Mouse (Mus musculus) forebrain, embryonic 15.5 days (tissue): ENCODE data around the gene Bbx. TPM values are rescaled to one million over a fixed set of nuclear protein-coding genes. Genes with fewer than 3 reads are reported as not detected.

Experiments used
- ATAC-seq: fragments of 200-750 bp; cut with Nextera tagmentation; replicated peaks from 2 replicates; pipeline ENCODE4 v1.8.0; 2017; ENCODE audit warnings: mild to moderate bottlenecking, moderate TSS enrichment, moderate library complexity
- H3K27ac ChIP-seq: fragments of 300-500 bp; sonication (generic); replicated peaks from 2 replicates; pipeline ENCODE4 v1.5.1; 2015; ENCODE audit warnings: mild to moderate bottlenecking, inconsistent platforms
- H3K27me3 ChIP-seq: fragments of 300-500 bp; sonication (generic); 2 replicates; pipeline ENCODE4 v1.6.1; 2015; ENCODE audit warnings: inconsistent platforms
- H3K36me3 ChIP-seq: fragments of 300-500 bp; sonication (generic); 2 replicates; pipeline ENCODE4 v1.6.1; 2015; ENCODE audit warnings: mild to moderate bottlenecking, inconsistent platforms
- H3K4me1 ChIP-seq: fragments of 300-500 bp; sonication (generic); 2 replicates; pipeline ENCODE4 v1.6.1; 2015; ENCODE audit warnings: inconsistent platforms
- H3K4me2 ChIP-seq: fragments of 300-500 bp; sonication (generic); replicated peaks from 2 replicates; pipeline ENCODE4 v1.6.1; 2015; ENCODE audit warnings: mild to moderate bottlenecking, inconsistent platforms
- H3K4me3 ChIP-seq: fragments of 300-500 bp; sonication (generic); 2 replicates; pipeline ENCODE4 v1.5.1; 2015; ENCODE audit warnings: mild to moderate bottlenecking, inconsistent platforms
- H3K9ac ChIP-seq: fragments of 300-500 bp; sonication (generic); replicated peaks from 2 replicates; pipeline ENCODE4 v1.6.1; 2015; ENCODE audit warnings: mild to moderate bottlenecking, inconsistent platforms
- H3K9me3 ChIP-seq: fragments of 300-500 bp; sonication (generic); 2 replicates; pipeline ENCODE4 v1.6.1; 2016; ENCODE audit warnings: inconsistent platforms
- WGBS: fragments of 180-500 bp; shearing (Covaris S2); methylation state at CpG from one replicate; pipeline ENCODE4 v1.1.7; 2015; ENCODE audit warnings: mixed read lengths; 5-methylcytosine and 5-hydroxymethylcytosine counted together
- polyA plus RNA-seq: library from polyadenylated mRNA; unstranded; fragments of >200 nt; fragmentation: Nextera tagmentation; extraction: Ambion mirVana; gene quantifications from 2 replicates; pipeline ENCODE4 v1.2.1, GENCODE M21; 2015

Gene Bbx
- polyA plus RNA-seq, 1 experiment from 2014 or later: 33.5 TPM

DNA sequence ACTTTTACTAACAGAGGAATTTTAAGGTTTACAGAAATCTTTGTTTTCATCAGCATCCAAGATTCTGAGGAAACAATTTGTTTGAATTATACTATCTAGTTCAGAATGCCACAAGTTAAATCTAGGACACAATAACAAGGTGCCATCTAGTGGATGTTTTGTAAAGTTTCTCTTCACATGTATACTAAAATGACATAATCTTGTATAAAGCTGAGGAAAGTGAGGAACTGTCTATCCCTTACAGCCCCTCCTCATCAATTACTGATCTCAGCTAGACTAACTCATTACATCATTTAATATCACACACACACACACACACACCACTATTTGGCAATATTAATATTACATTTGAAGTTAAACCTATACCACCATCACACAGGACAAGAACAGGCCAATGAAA lies 125.5 kb downstream of the Bbx start:
- Histone ChIP-seq H3K36me3 (no peaks in the 10 kb centered on the region), H3K9ac (no peak overlapping the region), H3K27me3 (no peaks in the 10 kb centered on the region), H3K4me3 (no peak overlapping the region), H3K4me2 (no peak overlapping the region), H3K9me3 (no peaks in the 10 kb centered on the region), H3K27ac (no peak overlapping the region), H3K4me1 (peaks cover 19% of the 10 kb centered on the region)
- 0 out of 2 replicates have a peak, but pooled peaks have one; percentile 23 for ATAC-seq

GRCm38 (mm10) chr16:50305156-50305555 lies 127.0 kb downstream of the Bbx start:
- Histone ChIP-seq H3K27ac (no peak overlapping the region), H3K36me3 (no peaks in the 10 kb centered on the region), H3K4me2 (no peak overlapping the region), H3K4me3 (no peak overlapping the region), H3K4me1 (peaks cover 16% of the 10 kb centered on the region), H3K9me3 (no peaks in the 10 kb centered on the region), H3K27me3 (no peaks in the 10 kb centered on the region), H3K9ac (no peak overlapping the region)
- ATAC-seq: no peak
- WGBS: 83% methylated on average over 6 of the region's 6 CpGs

- H3K27me3 ChIP-seq: no peaks in the 10 kb centered on the region
- no peaks in the 10 kb centered on the region for H3K9me3 ChIP-seq
- H3K9ac ChIP-seq: no peak overlapping the region
- no peak for ATAC-seq
- H3K4me1 ChIP-seq: no peaks in the 10 kb centered on the region
- H3K4me3 ChIP-seq: no peak overlapping the region
- no peaks in the 10 kb centered on the region for H3K36me3 ChIP-seq
- no peak overlapping the region for H3K27ac ChIP-seq
- 97% methylated on average over 1 of the region's 1 CpGs for WGBS
- no peak overlapping the region for H3K4me2 ChIP-seq
Measured at GRCm38 (mm10) chr16:50302566-50302965, 129.6 kb downstream of the Bbx start.

DNA sequence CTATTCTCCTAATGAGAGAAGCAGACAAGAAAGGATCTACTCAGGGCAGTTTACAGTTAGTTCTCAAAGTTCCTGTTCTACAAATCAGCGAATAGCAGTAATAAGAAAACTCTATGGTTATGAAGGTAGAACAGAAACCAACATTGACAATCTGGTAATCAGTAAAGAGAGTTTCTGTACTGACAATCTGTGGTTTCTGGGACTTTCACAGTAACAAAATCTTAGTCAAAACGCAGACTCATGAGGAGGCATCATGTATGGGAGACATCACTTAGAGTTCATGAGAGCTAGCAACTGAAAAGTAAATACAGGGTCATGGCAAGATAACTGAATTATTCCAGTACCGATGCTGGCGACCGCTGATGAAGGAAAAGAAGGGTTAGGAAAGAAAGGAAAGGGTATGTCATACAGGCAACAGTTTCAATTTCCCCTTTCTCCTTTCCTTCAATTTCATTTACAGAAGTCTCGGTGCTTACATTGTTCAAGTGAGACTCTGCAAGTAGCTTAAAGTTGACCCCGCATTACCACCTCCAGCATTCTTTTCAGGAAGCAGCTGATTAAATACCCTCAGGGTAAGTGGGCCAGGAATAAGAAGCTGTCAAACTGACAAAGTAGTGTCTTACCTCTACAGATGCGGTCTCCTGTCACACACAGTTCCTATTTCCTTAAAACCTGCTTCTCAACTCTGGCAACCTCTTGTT lies 133.3 kb downstream of the Bbx start:
- Histone ChIP-seq H3K9me3 (no peaks in the 10 kb centered on the region), H3K27me3 (no peaks in the 10 kb centered on the region), H3K4me2 (no peak overlapping the region), H3K4me1 (no peaks in the 10 kb centered on the region), H3K27ac (no peak overlapping the region), H3K4me3 (no peak overlapping the region), H3K9ac (no peak overlapping the region), H3K36me3 (no peaks in the 10 kb centered on the region)
- WGBS: 77% methylated on average over 8 of the region's 8 CpGs
- ATAC-seq: no peak

GRCm38 (mm10) chr16:50293502-50294228 lies 138.5 kb downstream of the Bbx start:
- no peak overlapping the region for H3K27ac ChIP-seq
- H3K9ac ChIP-seq: no peak overlapping the region
- no peaks in the 10 kb centered on the region for H3K4me1 ChIP-seq
- WGBS: 81% methylated on average over 4 of the region's 4 CpGs
- no peaks in the 10 kb centered on the region for H3K36me3 ChIP-seq
- H3K27me3 ChIP-seq: no peaks in the 10 kb centered on the region
- H3K9me3 ChIP-seq: no peaks in the 10 kb centered on the region
- no peak overlapping the region for H3K4me3 ChIP-seq
- ATAC-seq: peak; percentile 58
- no peak overlapping the region for H3K4me2 ChIP-seq

- Histone ChIP-seq H3K4me3 (no peak overlapping the region), H3K36me3 (no peaks in the 10 kb centered on the region), H3K4me1 (no peaks in the 10 kb centered on the region), H3K27ac (no peak overlapping the region), H3K27me3 (no peaks in the 10 kb centered on the region), H3K9ac (no peak overlapping the region), H3K4me2 (no peak overlapping the region), H3K9me3 (no peaks in the 10 kb centered on the region)
- WGBS: 95% methylated on average over 5 of the region's 5 CpGs
- ATAC-seq: no peak
Measured at GRCm38 (mm10) chr16:50292834-50293233, 139.4 kb downstream of the Bbx start.

DNA sequence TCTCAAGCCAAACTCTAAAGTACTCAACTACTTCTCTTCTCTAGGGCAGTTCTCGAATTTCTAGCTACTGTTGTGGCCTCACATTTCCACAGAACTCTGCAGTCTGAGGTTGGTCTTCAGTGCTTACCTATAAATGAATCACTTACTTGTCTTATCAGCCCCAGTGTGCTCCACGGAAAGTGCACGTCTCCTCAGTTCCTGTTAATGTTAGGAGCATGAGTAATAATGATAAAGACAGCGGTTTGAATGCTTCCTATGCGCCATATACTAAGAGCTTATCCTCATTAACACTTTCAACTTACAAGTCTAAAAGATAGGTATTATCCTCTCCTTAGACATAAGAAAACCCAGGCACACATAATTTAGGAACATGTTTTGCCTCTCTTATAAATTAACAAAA lies 142.4 kb downstream of the Bbx start:
- Histone ChIP-seq H3K4me2 (no peak overlapping the region), H3K9me3 (no peaks in the 10 kb centered on the region), H3K27me3 (no peaks in the 10 kb centered on the region), H3K9ac (no peak overlapping the region), H3K27ac (no peak overlapping the region), H3K4me3 (no peak overlapping the region), H3K36me3 (no peaks in the 10 kb centered on the region), H3K4me1 (no peaks in the 10 kb centered on the region)
- no peak for ATAC-seq
- WGBS: 85% methylated on average over 5 of the region's 5 CpGs

GRCm38 (mm10) chr16:50272813-50273212 lies 159.4 kb downstream of the Bbx start:
- Histone ChIP-seq H3K36me3 (no peaks in the 10 kb centered on the region; the same call in 1 of the 2 replicates), H3K9ac (no peak overlapping the region), H3K4me3 (no peak overlapping the region), H3K27me3 (no peaks in the 10 kb centered on the region), H3K4me1 (no peaks in the 10 kb centered on the region), H3K27ac (no peak overlapping the region), H3K4me2 (no peak overlapping the region), H3K9me3 (no peaks in the 10 kb centered on the region)
- no peak for ATAC-seq
- WGBS: 50% methylated on average over 4 of the region's 4 CpGs

DNA sequence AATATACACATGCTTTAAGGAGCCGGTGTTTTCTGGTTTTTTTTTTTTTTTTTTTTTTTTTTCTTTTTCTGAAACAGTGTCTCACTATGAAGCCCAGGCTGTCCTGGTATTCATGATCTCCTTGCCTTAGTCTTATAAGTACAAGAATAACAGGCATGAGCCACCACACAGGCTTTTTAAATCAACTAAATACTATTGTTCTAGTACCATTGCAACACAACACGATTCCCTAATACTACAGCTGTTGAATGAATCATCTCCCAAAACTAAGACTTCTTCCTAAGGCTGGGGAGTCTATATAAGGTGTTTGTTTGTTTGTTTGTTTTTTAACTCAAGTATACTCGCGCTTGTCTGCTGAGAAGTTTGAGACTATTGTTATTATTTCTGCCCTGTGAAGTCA lies 169.5 kb downstream of the Bbx start:
- no peak for ATAC-seq
- Histone ChIP-seq H3K4me3 (no peak overlapping the region), H3K4me1 (no peaks in the 10 kb centered on the region), H3K27me3 (no peaks in the 10 kb centered on the region), H3K9ac (no peak overlapping the region), H3K9me3 (no peaks in the 10 kb centered on the region), H3K4me2 (no peak overlapping the region), H3K36me3 (peaks cover 3% of the 10 kb centered on the region; the same call in 1 of the 2 replicates), H3K27ac (no peak overlapping the region)
- 94% methylated on average over 4 of the region's 4 CpGs for WGBS

DNA sequence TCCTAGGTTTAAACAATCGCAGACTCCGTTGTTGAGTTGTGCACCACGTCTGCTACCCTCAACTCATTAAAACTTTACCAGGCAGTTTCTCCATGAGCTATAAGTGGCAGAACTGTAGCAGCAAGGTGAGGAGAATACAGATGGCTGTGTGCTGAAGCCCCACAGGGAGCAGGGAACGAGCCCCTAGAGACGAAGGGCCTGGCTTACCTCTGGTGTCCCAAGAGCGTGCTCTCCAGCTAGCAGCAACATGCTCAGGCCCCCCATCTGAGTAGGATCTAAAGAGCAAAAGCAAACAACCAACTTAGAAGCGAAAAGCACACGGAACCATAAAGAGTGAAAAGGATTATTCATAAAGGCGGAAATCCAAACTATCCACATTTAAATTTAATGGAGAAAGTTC lies 170.0 kb downstream of the Bbx start:
- no peaks in the 10 kb centered on the region for H3K9me3 ChIP-seq
- H3K4me1 ChIP-seq: no peaks in the 10 kb centered on the region
- H3K4me3 ChIP-seq: no peak overlapping the region
- no peak overlapping the region for H3K27ac ChIP-seq
- H3K4me2 ChIP-seq: no peak overlapping the region
- H3K27me3 ChIP-seq: no peaks in the 10 kb centered on the region
- ATAC-seq: no peak
- H3K9ac ChIP-seq: no peak overlapping the region
- 91% methylated on average over 9 of the region's 9 CpGs for WGBS
- peaks cover 3% of the 10 kb centered on the region; the same call in 1 of the 2 replicates for H3K36me3 ChIP-seq

GRCm38 (mm10) chr16:50261741-50262140 lies 170.4 kb downstream of the Bbx start:
- Histone ChIP-seq H3K9me3 (no peaks in the 10 kb centered on the region), H3K27me3 (no peaks in the 10 kb centered on the region), H3K27ac (no peak overlapping the region), H3K4me2 (no peak overlapping the region), H3K4me1 (no peaks in the 10 kb centered on the region), H3K4me3 (no peak overlapping the region), H3K36me3 (peaks cover 3% of the 10 kb centered on the region; the same call in 1 of the 2 replicates), H3K9ac (no peak overlapping the region)
- no peak for ATAC-seq

GRCm38 (mm10) chr16:50254522-50255159 lies 177.5 kb downstream of the Bbx start:
- no peaks in the 10 kb centered on the region for H3K27me3 ChIP-seq
- H3K36me3 ChIP-seq: no peaks in the 10 kb centered on the region
- no peak overlapping the region for H3K4me3 ChIP-seq
- H3K4me2 ChIP-seq: no peak overlapping the region
- ATAC-seq: peak; percentile 80
- peaks cover 4% of the 10 kb centered on the region; the same call in 1 of the 2 replicates for H3K4me1 ChIP-seq
- H3K27ac ChIP-seq: no peak overlapping the region
- no peaks in the 10 kb centered on the region for H3K9me3 ChIP-seq
- no peak overlapping the region for H3K9ac ChIP-seq
- 60% methylated on average over 5 of the region's 5 CpGs for WGBS
